9 mouse cellular contexts compared by ENCODE assay signal in genomic region chr10:80995091-80995632, GRCm38 (mm10). TPM values are rescaled to one million over a fixed set of nuclear protein-coding genes. Genes with fewer than 3 reads are reported as not detected.
DNase-seq lines count a peak whose midpoint lies in the region; ATAC-seq lines count a peak whose summit lies in the region.
"Had no signal": no experiment of that assay in that cellular context is flagged by ENCODE, and none has a peak within 500 bp of the region (broad histone marks: within the 10 kb centered on the region; RNA-seq: fewer than 3 reads in every experiment).

No protein-coding gene starts in this region.

- H3K27ac ChIP-seq in forebrain, embryonic 13.5 days, result no peak overlapping the region

- H3K9ac ChIP-seq in forebrain, embryonic 13.5 days, result no peak overlapping the region

- H3K9me3 ChIP-seq in forebrain, embryonic 13.5 days (replicated peaks), result no peaks in the 10 kb centered on the region

- peaks cover 15% of the 10 kb centered on the region for H3K4me1 ChIP-seq in forebrain, embryonic 13.5 days

- H3K27me3 ChIP-seq in forebrain, embryonic 13.5 days, result peaks cover 33% of the 10 kb centered on the region; the same call in 1 of the 2 replicates

- DNase-seq in ES-CJ7 (ENCODE audit: low read depth, low spot score), result peak; percentile 81
- peak; percentile 66 for DNase-seq in c-Kit-positive CD71-negative TER-119-negative erythroid progenitor cells, embryonic 14.5 days (ENCODE audit: low read depth)
- DNase-seq in heart, postnatal 10 days, result peak; percentile 86 to 91
- DNase-seq in layer of hippocampus, adult 8-10 months (ENCODE audit: low spot score in 2 of 2), result peak; percentile 81 to 88
- peak; percentile 90 for DNase-seq in lung, postnatal 10 days
- DNase-seq in ovary, postnatal 14 days (ENCODE audit: low spot score), result peak; percentile 82
- peak; percentile 48 to 77 for DNase-seq in thymus, postnatal 10 days (ENCODE audit: low spot score in 2 of 2)

- intact Hi-C loops in heart, postnatal 10 days (cut with DNase I), result loop anchor here (2.0 to 5.0 kb wide), 5 partner anchors 66 to 253 kb away; partner anchors contain the start of genes Amh and Ap3d1

- peak; percentile 42 for ATAC-seq in forebrain, embryonic 13.5 days

- no peaks in the 10 kb centered on the region for H3K36me3 ChIP-seq in forebrain, embryonic 13.5 days (ENCODE audit: poor library complexity, severe bottlenecking)

- no peak overlapping the region for H3K4me3 ChIP-seq in forebrain, embryonic 13.5 days

- WGBS in forebrain, embryonic 13.5 days, result 13% methylated on average over 21 of the region's 21 CpGs

- H3K4me2 ChIP-seq in forebrain, embryonic 13.5 days, result peak overlapping the region; percentile 32

RNA-seq across cellular contexts. Expression of gene Gng7, which starts 19.6 kb away (rescaled TPM):
- 14.8 and 17.6 TPM in 2 replicates for polyA plus RNA-seq in forebrain, embryonic 13.5 days (2015; fragmentation: Nextera tagmentation; extraction: Ambion mirVana)
- total RNA-seq in heart, postnatal 10 days (2021), result 1 to 10 TPM in 1 of 2 experiments, under 1 TPM in 1; 0.67 to 1.1 TPM
- total RNA-seq in layer of hippocampus, adult 8-10 months (2022), result 100 to 1,000 TPM; 130 to 139 (median 135) TPM

RNA-seq across cellular contexts. Expression of gene Diras1, which starts 30.3 kb away (rescaled TPM):
- polyA plus RNA-seq in forebrain, embryonic 13.5 days (2015; fragmentation: Nextera tagmentation; extraction: Ambion mirVana), result 13.4 and 15.0 TPM in 2 replicates
- not detected for total RNA-seq in heart, postnatal 10 days (2021)
- total RNA-seq in layer of hippocampus, adult 8-10 months (2022), result 10 to 100 TPM; 88.3 to 96.9 (median 90.2) TPM
- polyA plus RNA-seq: liver, embryonic 16.5 days had no signal

RNA-seq across cellular contexts. Expression of gene Slc39a3, which starts 42.1 kb away (rescaled TPM):
- 33.4 and 37.8 TPM in 2 replicates for polyA plus RNA-seq in forebrain, embryonic 13.5 days (2015; fragmentation: Nextera tagmentation; extraction: Ambion mirVana)
- total RNA-seq in heart, postnatal 10 days (2021), result 10 to 100 TPM; 11.5 to 13.0 TPM
- total RNA-seq in layer of hippocampus, adult 8-10 months (2022), result 10 to 100 TPM; 55.5 to 60.8 (median 60.0) TPM

Comparison
In these comparisons a context has a peak if more than half of its experiments do, and no peak if none do; other contexts are left out.
1. RNA of gene Gng7, which starts 19.6 kb away (total RNA-seq): 130 to 139 TPM in layer of hippocampus, adult 8-10 months; 0.67 to 1.1 TPM in heart, postnatal 10 days; every median in the first group is over 10 times any median in the second.
2. RNA of gene Diras1, which starts 30.3 kb away (total RNA-seq): 88.3 to 96.9 TPM in layer of hippocampus, adult 8-10 months; not detected in heart, postnatal 10 days; every median in the first group is over 10 times any median in the second.
3. RNA of gene Slc39a3, which starts 42.1 kb away (total RNA-seq): 55.5 to 60.8 TPM in layer of hippocampus, adult 8-10 months; 11.5 to 13.0 TPM in heart, postnatal 10 days; every median in the first group is over 4 times any median in the second.
4. Peak in every context shown above with its lines, with median percentiles within 50 percentile points of each other: DNase-seq.